Mouse (Mus musculus) mesoderm, embryonic 11.5 days (tissue): ENCODE measurements at regions not wholly inside any gene's neighbourhood (a gene's known extent, or its start where the extent isn't known, plus 50 kb on each side); places are given as distances from the start of the nearest gene placed in this dataset.

ENCODE experiments used
- DNase-seq: peaks from one replicate; pipeline ENCODE4 v3.0.0-alpha.2; 2012; ENCODE audit warnings: low read depth, low spot score

DNA sequence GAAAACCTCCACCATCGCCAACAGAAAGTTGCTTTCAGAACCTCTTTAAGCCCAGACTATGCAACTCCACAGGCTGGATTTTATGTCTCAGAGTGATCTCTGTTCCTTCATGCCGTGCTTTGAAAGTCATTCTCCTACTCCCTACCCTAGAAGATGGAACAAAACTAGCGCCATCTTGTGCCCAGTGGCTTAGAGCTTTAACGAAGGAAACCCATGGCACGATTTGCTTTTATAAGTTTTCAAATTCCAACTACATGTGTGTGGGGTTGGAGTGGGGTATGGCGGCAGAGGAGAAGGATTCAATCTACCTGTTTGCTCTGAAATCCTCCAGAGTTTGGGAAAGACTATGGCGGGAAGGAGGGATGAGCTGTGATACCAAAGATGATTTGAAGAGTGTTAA lies 118.7 kb upstream of the Tmem45b start:
- no peak for DNase-seq

DNA sequence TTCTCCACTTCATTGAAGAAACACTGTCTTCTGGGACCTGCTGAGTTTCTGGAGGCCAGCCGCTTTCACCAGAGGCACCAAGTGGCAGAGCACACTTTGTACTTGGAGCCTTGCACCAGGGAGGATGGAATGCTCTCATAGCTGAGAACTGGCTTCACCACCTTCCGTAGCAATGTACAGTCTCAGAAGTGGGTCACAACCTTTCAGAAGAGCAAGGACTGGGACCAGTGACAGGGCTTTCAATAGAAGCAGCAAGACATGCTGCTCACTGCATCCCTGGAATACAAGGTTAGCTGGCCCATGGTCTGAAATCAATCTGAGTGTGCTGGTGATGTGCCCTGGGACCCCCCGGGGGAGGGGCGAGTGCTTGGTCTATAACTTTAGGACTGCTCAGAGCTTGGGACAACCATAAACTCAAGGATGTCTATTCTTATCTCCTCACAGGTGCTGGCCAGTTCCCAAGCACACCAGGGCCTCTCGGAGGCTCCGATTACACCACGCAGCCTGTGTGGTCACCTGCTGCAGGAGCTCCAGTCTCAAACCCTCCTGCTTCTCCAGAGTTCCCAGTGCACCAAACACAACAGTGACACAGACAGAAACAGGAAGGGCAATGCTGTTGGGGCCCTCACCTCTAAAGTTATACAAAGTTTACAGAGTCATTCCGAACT lies 114.4 kb upstream of the Tmem45b start:
- DNase-seq, result no peak

DNA sequence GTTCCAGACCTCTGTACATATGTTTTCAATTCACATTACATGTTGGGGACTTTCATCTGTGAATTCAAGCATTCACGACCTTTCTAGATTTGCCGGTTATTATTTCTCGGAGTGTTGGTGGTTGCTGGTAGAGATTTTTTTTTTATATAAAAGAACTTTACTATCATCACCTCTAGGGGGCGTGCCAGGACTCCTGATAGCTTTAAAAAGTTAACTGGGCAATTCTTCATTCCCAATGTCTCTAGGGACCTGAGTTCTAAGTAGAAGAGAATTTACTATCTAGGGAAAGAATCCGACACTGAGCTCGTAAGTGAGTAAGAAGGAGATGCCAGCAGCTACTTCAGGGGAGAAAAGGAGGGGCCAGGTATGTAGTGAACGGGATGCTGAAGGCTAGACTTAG lies 112.8 kb upstream of the Tmem45b start:
- peak; percentile 31 for DNase-seq

DNA sequence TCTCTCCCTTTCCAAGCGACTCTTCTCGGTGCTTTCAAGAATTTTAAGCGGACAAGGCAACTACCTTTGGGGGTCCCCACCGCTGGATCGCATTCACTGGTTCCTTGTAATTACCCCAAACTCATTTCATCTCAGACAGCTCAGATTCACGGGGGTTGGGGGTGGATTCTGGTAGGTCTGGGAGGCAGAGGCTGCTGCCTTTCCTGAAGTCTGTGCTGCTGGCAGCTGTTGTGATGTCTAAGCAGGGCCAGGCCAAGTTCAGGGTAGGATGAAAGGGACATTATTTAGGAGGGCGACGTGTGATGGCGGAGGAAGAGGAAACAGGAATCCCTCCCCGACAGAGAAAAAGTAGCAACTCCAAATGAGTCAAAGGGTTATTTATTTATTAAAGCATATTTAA lies 102.8 kb upstream of the Tmem45b start:
- DNase-seq, result no peak

DNA sequence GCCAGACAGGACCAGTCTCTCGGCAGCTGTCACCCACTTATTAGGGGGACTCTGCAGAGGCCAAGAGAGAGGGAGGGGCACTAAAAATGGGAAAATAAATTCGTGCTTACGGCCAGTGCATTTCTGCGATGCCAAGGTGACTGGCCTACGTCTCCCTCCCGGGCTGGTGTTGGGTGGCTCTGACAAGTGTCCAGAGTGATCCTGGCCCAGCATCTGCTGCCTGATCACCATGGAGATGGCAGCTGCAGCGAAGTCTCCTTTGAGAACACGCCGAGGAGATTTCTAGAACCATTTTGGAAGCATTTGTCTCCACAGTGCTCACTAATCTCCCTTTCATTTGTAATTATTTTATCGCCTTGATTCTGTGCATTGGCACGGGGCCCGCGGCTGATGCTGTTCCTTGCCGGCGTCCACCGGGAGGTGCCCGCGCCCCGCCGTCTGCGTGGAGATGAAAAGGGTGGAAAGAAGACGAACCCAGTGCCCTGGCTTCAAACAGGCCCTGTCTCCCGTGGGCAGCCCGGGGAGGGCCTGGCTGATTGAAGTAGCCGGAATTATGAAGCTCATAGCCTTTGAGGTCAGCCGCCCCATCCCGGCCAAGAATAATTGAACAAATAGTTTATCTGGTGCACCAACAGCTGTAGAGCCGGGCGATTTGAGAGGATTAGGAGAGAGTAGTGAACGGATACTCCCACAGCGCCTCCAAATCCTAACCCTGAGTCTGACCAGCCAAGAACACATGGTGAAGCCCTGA lies 102.2 kb upstream of the Tmem45b start:
- DNase-seq, result no peak

DNA sequence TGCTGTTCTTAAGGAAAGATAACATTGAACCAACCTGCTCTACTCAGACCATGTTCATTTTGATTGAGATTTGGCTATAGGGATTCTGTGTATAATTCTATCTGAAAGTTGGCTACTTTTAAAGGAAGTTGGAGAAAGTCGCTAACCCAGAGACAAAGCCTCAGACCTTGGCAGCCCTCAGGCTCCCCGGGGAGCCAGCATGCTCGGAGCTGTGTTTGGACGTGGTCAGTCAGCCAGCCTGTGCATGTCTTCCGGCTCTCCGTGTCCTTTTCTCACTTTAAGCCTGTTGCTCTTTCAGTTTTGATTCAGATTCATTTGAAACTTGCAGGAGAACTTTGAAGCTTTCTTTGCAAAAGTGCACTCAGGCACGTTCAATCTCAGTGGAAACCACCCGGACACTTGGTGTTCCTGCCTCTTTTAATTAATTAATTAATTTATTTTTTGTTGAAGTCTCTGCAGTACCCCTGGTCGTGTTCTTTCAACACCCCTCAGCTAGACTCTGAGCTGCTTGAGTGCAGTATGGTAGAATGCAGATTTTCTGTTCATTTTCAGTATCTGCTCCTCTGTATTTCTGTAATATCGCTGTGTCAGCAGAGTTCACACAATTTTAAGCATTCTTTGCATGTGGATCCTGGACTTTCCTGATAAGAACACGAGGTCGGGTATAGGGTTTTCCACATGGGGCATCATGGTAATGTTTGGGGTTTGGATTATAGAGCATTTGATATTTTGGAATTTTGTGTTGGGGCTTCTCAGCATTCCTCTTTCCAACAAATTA lies 100.9 kb upstream of the Tmem45b start:
- no peak for DNase-seq

DNA sequence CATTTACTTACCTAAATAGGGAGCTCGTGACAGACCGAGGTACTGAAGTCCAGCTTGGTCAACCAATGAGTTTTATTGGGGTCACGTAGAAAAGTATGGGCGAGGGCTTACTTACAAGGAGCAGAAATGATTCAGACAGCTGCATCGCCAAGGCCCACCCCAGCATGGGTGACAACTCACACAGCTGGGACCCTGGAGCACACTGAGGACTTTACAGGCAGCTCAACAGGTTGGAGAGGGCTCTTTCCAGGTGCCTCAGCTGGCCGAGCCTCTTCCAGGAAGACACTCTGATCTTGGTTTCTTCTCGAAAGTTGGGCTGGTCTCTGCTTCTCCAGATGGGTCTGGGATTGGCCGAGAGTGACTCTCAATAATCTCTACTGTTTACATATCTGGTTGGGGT lies 99.3 kb upstream of the Tmem45b start:
- DNase-seq, result no peak

DNA sequence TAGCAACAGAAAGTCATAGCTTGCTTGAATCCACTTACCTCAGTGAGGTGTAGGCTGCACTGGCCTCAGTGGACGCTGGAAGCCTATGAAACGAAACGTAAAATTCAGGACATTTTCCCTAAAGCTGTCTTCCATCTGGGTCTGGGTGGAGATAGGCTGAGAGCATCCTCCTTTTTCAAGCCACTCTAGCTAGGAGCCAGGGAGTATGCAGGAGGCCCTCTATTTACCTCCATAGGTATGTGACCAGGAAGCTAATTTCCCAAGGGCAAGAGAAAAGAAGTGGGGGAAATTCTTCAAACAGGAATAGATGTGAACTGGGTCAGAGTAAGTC lies 95.9 kb upstream of the Tmem45b start:
- no peak for DNase-seq

DNA sequence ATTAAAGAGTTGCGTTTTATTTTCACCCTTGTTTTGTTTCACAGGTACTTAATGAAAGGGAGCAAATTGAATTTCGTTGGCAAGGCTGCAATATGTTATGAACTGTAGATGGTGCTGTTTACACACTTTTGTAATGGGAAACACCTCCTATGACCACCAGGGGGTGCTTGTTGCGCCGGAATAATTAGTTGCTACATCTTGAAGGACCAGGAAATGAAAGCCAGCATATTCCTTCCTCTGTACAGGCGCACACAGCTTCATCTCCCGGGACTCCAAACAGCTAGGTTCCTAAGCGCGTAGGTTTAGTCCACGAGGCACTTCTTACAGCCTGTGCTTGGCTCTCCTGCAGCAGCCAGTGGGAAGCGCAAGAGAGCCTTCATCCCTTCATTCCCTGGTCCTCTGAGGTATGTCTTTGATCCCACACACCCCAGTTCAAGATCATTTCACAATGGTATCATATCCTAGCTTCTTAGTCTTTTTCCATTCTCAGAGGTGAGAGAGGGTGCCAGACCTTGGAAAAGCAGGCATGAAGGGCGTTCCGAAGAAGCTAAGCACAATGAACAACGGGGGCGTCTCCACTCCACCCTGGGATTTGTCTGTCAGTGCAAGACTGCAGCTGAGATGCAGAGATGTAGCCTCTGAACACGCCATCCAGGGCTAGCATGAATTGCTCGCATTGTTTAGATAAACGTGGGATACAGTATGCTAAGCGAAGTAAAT lies 95.4 kb upstream of the Tmem45b start:
- DNase-seq, result peak; percentile 88

DNA sequence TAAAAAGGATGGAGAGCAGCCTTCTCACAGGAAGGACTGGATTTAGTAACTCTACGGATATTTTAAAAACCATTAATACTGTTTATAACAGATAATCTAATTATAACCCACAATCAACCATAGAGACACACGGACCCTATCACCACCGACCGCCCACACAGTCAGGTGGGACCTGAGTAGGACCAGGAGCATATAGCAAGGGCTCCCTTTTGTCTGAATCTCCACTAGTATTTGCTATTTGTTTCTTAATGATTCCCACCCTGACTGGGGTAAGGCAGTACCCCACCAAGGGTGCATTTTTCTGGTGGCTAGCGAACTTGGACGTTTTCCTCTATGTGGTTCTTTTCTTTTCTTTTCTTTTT lies 79.4 kb upstream of the Tmem45b start:
- DNase-seq, result no peak

DNA sequence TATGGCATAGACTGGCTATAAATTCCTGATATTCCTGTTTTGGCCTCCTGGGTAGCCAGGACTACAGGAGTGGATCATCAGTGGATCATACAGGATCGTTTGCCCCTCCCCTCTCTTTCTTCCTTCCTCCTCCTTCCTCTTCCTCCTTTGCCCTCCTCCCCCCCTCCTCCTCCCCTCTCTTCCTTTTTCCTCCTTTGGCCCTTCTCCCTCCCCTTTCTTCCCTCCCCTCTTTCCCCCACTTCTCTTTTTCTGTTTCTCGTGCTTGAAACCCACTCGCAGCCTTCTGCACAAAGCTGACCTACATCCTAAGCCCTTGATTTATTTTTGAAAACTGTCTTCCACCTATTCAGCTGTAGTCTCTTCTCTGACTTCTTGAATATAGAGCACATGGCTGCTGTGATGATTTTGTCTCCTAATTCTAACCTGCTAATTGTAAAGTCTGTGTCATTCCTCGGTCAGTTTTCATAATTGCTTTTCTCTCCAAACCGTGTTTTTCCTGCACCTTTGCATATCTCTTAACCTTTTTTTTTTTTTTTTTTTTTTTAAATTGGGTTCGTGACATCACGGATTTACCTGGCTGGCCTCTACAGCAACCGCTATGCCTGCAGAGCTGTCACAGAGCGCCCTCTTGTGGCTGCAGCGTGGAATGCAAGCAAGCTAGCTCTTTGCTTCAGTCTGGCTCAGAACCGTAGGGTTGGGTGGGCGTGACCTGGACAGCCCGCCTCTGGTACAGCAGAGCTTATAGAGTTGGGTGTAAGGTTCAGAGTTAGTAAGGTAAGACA lies 78.8 kb upstream of the Tmem45b start:
- DNase-seq, result peak; percentile 86

DNA sequence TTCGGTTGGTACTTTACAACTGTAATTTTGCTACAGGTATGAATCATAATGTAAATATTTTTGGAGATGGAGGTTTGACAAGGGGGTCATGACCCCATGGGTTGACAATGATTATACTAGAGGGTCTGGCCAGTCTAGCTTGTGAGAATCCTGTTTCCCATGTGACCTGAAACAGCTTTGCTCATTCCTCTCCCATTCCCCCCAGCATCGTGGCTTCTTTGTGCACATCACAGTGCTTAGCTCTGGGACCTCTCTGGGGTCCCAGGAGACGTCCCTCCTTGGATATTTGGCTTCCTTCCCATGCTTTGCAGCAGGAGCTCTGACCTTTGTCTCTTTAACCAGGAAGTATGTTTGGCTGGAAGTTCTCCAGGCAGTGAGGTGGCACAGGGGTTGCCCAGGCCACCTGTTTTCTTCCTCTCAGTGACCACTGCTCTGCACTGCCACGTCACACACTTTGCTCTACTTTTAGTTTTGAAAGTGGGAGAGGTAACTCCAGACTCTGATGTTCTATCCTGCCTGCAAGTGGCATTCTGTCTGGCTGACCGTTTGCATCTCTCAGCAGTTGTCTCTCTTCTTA lies 77.4 kb upstream of the Tmem45b start:
- DNase-seq, result no peak

DNA sequence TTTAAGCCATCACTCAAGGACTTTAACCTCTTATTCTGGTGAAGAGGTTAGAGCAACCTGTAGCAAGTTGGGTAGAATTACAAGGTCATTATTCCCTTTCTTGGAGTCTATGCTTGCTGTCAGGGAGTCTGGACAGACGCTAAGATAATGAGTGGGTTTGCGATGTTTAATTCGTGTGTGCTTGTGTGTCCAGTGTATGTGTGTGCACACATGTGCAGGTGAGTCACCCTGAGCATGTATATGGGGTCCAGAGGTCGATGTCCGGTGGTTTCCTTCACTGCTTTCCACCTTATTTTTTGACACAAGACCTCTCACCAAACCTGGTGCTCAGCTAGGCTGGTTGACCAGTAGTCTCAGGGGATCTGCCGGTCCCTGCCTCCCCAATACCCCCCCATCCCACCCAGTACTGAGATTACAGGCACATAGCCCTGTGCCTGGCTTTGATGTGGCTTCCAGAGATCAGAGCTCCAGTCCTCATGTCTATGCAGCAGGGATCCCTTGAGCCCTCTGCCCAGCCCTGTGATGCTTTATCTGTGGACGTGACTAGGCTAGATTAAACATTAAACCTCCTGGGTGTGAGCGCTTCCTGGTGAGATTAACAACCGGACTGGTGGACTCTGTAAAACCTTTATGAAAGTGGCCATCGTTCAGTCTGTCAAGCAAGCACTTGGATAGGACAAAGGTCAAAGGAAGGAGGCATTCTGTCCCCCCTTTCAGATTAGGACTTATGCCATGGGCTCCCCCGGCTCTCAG lies 74.4 kb upstream of the Tmem45b start:
- DNase-seq, result no peak

DNA sequence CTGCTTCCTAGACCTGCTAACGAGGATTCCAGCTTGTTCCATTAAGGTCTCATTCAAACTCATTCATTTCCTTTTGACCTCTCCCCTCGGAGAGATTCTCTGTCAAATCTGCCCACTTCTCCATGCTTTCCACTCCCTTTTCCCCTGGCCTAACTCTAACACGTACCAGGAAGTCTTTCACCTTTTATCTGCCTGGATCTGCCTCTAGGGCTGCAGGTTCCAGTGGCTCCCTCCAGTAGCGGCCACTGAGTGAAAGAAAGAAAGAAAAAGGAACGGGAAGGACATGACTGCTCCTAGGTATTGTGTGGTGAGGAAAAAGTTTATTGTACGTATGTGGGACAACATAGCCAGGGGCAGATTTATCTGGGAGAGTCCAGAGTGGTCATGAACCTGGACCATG lies 64.8 kb upstream of the Tmem45b start:
- DNase-seq, result no peak

DNA sequence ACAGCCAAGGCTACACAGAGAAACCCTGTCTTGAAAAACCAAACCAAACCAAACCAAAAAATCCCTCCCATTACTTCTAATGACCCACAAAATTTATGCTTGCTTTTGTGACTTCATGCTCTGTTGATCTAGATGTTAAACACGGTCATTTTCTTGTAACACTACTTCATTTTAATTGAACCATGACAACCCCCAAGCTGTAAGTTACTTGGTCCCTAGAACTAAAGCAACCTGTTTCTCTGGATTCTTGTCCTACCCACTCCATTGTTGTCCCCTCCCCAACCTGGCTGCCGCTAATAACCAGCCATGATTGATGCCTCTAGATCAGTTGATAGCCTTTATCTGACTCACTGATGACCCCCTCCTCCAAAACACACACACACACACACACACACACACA lies 63.0 kb upstream of the Tmem45b start:
- DNase-seq, result no peak
